Mouse (Mus musculus) ES-Bruce4 (cell line): ENCODE data around the gene Hbs1l.

Source experiments
- CTCF ChIP-seq: IDR thresholded peaks from one replicate; pipeline ENCODE4 v1.8.1; 2011; ENCODE audit warnings: low read depth, low read length
- EP300 ChIP-seq: IDR thresholded peaks from 2 replicates; pipeline ENCODE4 v1.6.1; 2011; ENCODE audit warnings: low read depth, low read length; ENCODE audit not compliant: insufficient read depth
- POLR2A ChIP-seq: IDR thresholded peaks from one replicate; pipeline ENCODE4 v1.8.1; 2011; ENCODE audit warnings: low read length; ENCODE audit not compliant: insufficient read depth

- TF ChIP-seq CTCF (no peak), POLR2A (no peak), EP300 (no peak)
Measured at GRCm38 (mm10) chr10:21259649-21260048, 36.1 kb upstream of the Hbs1l start.
